Mouse (Mus musculus): Measurements from ENCODE around the gene Gm6685. TPM values are rescaled to one million over a fixed set of nuclear protein-coding genes. Genes with fewer than 3 reads are reported as not detected.

The Gm6685 gene
- not detected for polyA plus RNA-seq (2014; fragmentation: Illumina TruSeq; extraction: RNeasy Lipid Tissue Mini Kit (QIAGEN cat#74804); ENCODE audit: low read depth, low replicate concordance)

GRCm38 (mm10) chr11:28339224-28340150 lies at the start of gene Gm6685:
Gene Gm6685, minus strand, starts transcription at chr11:28339867.

Other genes starting within 250 kb of the Gm6685 start
- gene Ccdc85a, start 244.5 kb upstream of the Gm6685 start, polyA plus RNA-seq (2014; fragmentation: Illumina TruSeq; extraction: RNeasy Lipid Tissue Mini Kit (QIAGEN cat#74804); ENCODE audit: low read depth, low replicate concordance) = 2.4 TPM